Mouse (Mus musculus) liver, embryonic 15.5 days (tissue): ENCODE results near the gene Cd5l. TPM values are rescaled to one million over a fixed set of nuclear protein-coding genes. Genes with fewer than 3 reads are reported as not detected.

Source experiments
- ATAC-seq: fragments of 200-750 bp; cut with Nextera tagmentation; 2 replicates; pipeline ENCODE4 v1.8.0; 2017; ENCODE audit warnings: moderate number of reproducible peaks, mild to moderate bottlenecking, moderate library complexity; ENCODE audit not compliant: insufficient read depth
- H3K27ac ChIP-seq: fragments of 300-500 bp; sonication (generic); replicated peaks from 2 replicates; pipeline ENCODE4 v1.5.1; 2015; ENCODE audit warnings: mild to moderate bottlenecking, inconsistent platforms
- H3K27me3 ChIP-seq: fragments of 300-500 bp; sonication (generic); 2 replicates; pipeline ENCODE4 v1.6.1; 2015; ENCODE audit warnings: mild to moderate bottlenecking, inconsistent platforms
- H3K36me3 ChIP-seq: fragments of 300-500 bp; sonication (generic); replicated peaks from 2 replicates; pipeline ENCODE4 v1.6.1; 2015; ENCODE audit warnings: moderate library complexity, mild to moderate bottlenecking, inconsistent platforms
- H3K4me1 ChIP-seq: fragments of 300-500 bp; sonication (generic); replicated peaks from 2 replicates; pipeline ENCODE4 v1.6.1; 2015; ENCODE audit warnings: inconsistent platforms
- H3K4me2 ChIP-seq: fragments of 300-500 bp; sonication (generic); 2 replicates; pipeline ENCODE4 v1.6.1; 2015; ENCODE audit warnings: moderate library complexity, mild to moderate bottlenecking, inconsistent platforms
- H3K4me3 ChIP-seq: fragments of 300-500 bp; sonication (generic); replicated peaks from 2 replicates; pipeline ENCODE4 v1.5.1; 2015; ENCODE audit warnings: mild to moderate bottlenecking, inconsistent platforms
- H3K9ac ChIP-seq: fragments of 300-500 bp; sonication (generic); 2 replicates; pipeline ENCODE4 v1.6.1; 2015; ENCODE audit warnings: moderate library complexity, mild to moderate bottlenecking, inconsistent platforms
- H3K9me3 ChIP-seq: fragments of 300-500 bp; sonication (generic); replicated peaks from 2 replicates; pipeline ENCODE4 v1.6.1; 2016; ENCODE audit warnings: inconsistent platforms
- WGBS: fragments of 180-500 bp; shearing (Covaris S2); methylation state at CpG from one replicate; pipeline ENCODE4 v1.1.7; 2015; ENCODE audit warnings: mixed read lengths; ENCODE audit not compliant: insufficient replicate concordance; 5-methylcytosine and 5-hydroxymethylcytosine counted together
- polyA plus RNA-seq: library from polyadenylated mRNA; unstranded; fragments of >200 nt; fragmentation: Nextera tagmentation; extraction: Ambion mirVana; gene quantifications from 2 replicates; pipeline ENCODE4 v1.2.1, GENCODE M21; 2015

The Cd5l gene
- polyA plus RNA-seq, 1 experiment from 2014 or later, result 73.8 TPM

- H3K9me3 ChIP-seq, result no peaks in the 10 kb centered on the region
- no peaks in the 10 kb centered on the region for H3K36me3 ChIP-seq
- WGBS, result 5% methylated on average over 4 of the region's 4 CpGs
- H3K27me3 ChIP-seq, result no peaks in the 10 kb centered on the region
- no peak overlapping the region for H3K4me2 ChIP-seq
- H3K27ac ChIP-seq, result no peak overlapping the region
- no peaks in the 10 kb centered on the region for H3K4me1 ChIP-seq
- no peak for ATAC-seq
- H3K9ac ChIP-seq, result no peak overlapping the region
- no peak overlapping the region for H3K4me3 ChIP-seq
Measured at GRCm38 (mm10) chr3:87408171-87408570, 50.5 kb downstream of the Cd5l start.

- no peak overlapping the region for H3K4me2 ChIP-seq
- no peaks in the 10 kb centered on the region for H3K4me1 ChIP-seq
- H3K27ac ChIP-seq, result no peak overlapping the region
- no peak for ATAC-seq
- H3K4me3 ChIP-seq, result no peak overlapping the region
- WGBS, result 59% methylated on average over 4 of the region's 4 CpGs
- H3K9me3 ChIP-seq, result no peaks in the 10 kb centered on the region
- no peaks in the 10 kb centered on the region for H3K27me3 ChIP-seq
- no peaks in the 10 kb centered on the region for H3K36me3 ChIP-seq
- H3K9ac ChIP-seq, result no peak overlapping the region
Measured at GRCm38 (mm10) chr3:87409196-87409935, 51.7 kb downstream of the Cd5l start.

GRCm38 (mm10) chr3:87410605-87411004, 52.9 kb downstream of the Cd5l start:
- H3K36me3 ChIP-seq, result no peaks in the 10 kb centered on the region
- WGBS, result 63% methylated on average over 6 of the region's 6 CpGs
- no peaks in the 10 kb centered on the region for H3K4me1 ChIP-seq
- H3K27me3 ChIP-seq, result no peaks in the 10 kb centered on the region
- no peak for ATAC-seq
- H3K4me3 ChIP-seq, result no peak overlapping the region
- H3K4me2 ChIP-seq, result no peak overlapping the region
- H3K9ac ChIP-seq, result no peak overlapping the region
- H3K9me3 ChIP-seq, result no peaks in the 10 kb centered on the region
- H3K27ac ChIP-seq, result no peak overlapping the region

- ATAC-seq, result no peak
- H3K27me3 ChIP-seq, result no peaks in the 10 kb centered on the region
- H3K27ac ChIP-seq, result no peak overlapping the region
- H3K4me3 ChIP-seq, result no peak overlapping the region
- no peak overlapping the region for H3K4me2 ChIP-seq
- WGBS, result 17% methylated on average over 12 of the region's 12 CpGs
- H3K36me3 ChIP-seq, result no peaks in the 10 kb centered on the region
- H3K9ac ChIP-seq, result no peak overlapping the region
- no peaks in the 10 kb centered on the region for H3K4me1 ChIP-seq
- no peaks in the 10 kb centered on the region for H3K9me3 ChIP-seq
Measured at GRCm38 (mm10) chr3:87411150-87411549, 53.5 kb downstream of the Cd5l start.

- no peak for ATAC-seq
- Histone ChIP-seq H3K36me3 (no peaks in the 10 kb centered on the region), H3K9ac (no peak overlapping the region), H3K27me3 (no peaks in the 10 kb centered on the region), H3K4me2 (no peak overlapping the region), H3K4me1 (no peaks in the 10 kb centered on the region), H3K4me3 (no peak overlapping the region), H3K9me3 (no peaks in the 10 kb centered on the region), H3K27ac (no peak overlapping the region)
- WGBS, result 43% methylated on average over 1 of the region's 1 CpGs
Measured at GRCm38 (mm10) chr3:87420645-87421044, 63.0 kb downstream of the Cd5l start.

Other genes starting within 250 kb of the Cd5l start
- gene Kirrel, start 183.1 kb upstream of the Cd5l start, polyA plus RNA-seq, result 0.67 and 0.92 TPM in 2 replicates
- gene Fcrls, start 94.1 kb upstream of the Cd5l start, polyA plus RNA-seq, result 0.40 and 0.74 TPM in 2 replicates
- gene Fcrl1, start 18.5 kb downstream of the Cd5l start, polyA plus RNA-seq, result 0.86 and 1.2 TPM in 2 replicates
- gene Fcrl5, start 77.9 kb downstream of the Cd5l start, polyA plus RNA-seq, result not detected in 2 replicates
- gene Etv3, start 167.5 kb downstream of the Cd5l start, polyA plus RNA-seq, result 3.0 and 3.9 TPM in 2 replicates